Mouse (Mus musculus) gastrocnemius, postnatal 14 days (tissue): Measurements from ENCODE around the gene Vps35l. TPM values are rescaled to one million over a fixed set of nuclear protein-coding genes. Genes with fewer than 3 reads are reported as not detected.

Experiments used
- DNase-seq: peaks from one replicate; pipeline ENCODE4 v3.0.0; 2021; ENCODE audit warnings: mixed read lengths
- intact Hi-C: fragments of 180-260 bp; cut with DNase I; formaldehyde crosslinking; loops from one replicate; pipeline ENCODE4 v1.15.1; 2025; ENCODE audit warnings: low total_unique reads
- total RNA-seq, 2 experiments: library from RNA; stranded (reverse); gene quantifications; 2 replicates each; pipeline ENCODE4 v1.2.3; 2021

The Vps35l gene
- total RNA-seq, 2 experiments from 2014 or later = 21.2 to 24.2 TPM

DNA sequence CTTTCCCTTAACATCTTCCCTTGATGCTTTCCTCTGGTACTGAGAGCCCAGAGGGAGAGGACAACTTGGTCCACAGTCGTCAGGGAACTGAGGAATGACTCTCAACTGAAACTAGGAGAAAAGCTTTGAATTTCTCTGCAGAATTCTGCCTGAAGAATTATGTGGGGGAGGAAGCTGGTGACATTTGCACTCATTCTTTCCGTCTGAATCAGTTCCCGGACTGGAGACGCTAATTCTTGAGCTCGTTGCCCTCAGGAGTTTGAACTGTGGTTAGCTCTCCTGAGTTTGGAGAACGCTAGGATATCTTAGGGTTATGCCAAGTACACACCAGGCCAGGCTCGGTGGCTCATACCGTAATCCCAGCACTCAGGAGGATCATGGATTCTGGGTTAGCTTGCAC, 29.2 kb downstream of the Vps35l start:
- intact Hi-C loops = loop anchor here (10.0 kb wide), 1 partner anchor 76 kb away; no protein-coding TSS in a partner anchor
- DNase-seq = no peak

DNA sequence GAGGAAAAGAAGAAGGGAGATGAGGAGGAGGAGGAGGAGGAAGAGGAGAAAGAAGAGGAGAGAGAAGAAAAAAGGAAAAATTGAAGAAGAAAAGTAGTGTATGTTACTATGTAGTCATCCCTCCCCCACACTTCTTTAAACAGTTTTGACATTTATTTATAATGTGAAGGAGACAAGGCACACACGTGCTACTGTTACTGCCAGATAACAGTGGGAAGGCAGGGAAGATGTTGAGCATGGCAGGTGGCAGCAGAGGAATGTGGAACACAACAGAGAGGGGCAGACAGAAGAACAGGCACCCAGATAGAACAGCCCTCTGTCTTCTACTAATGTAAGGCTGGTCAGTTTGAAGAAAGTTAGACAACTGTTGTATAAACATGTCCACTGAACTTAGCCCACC, 29.6 kb downstream of the Vps35l start:
- DNase-seq = no peak
- intact Hi-C loops = loop anchor here (5.0 to 10.0 kb wide), 2 partner anchors 75 to 1128 kb away; partner anchors contain the start of genes Dcun1d3 and Lyrm1

DNA sequence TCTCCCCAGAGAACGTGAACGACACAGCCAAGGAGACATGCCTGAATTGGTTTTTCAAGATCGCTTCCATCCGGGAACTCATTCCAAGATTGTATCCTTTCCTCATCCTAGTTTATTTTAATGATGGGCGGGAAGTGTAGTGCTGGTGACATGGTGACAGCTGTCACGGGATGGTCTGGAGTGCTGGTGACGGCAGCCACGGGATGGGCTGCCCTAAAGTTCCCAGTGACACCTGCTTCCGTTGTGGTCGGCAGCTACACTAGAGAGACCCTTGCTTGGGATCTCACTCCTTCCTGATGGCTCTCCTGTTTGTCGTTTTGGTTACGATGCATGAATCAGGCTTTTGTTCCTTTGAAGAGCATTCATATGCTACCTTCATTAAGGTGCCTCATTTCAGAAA, 33.0 kb downstream of the Vps35l start:
- intact Hi-C loops = loop anchor here (5.0 kb wide), 1 partner anchor 1124 kb away; the partner anchor contains the start of genes Dcun1d3 and Lyrm1
- no peak for DNase-seq

DNA sequence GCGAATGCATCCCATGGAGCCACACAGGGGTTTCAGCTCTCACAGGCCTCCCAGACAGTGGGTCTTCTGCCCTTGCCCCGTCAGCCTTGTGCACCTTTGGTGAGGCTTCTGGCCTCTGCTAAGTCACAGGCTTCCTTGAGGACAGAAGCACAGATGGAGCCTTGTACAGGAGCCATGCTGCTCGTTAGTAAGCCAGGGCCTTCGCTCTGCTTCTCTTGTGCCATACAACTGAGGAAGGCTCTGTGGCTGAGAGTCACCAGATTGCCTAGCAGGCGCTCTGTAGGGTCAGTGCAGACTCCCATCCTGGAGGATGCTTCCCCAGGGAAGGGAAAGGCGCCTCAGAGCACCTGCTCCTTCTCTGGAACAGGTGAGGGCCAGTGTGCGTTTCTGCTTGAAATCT, 36.0 kb downstream of the Vps35l start:
- intact Hi-C loops = no loop called here
- no peak for DNase-seq

DNA sequence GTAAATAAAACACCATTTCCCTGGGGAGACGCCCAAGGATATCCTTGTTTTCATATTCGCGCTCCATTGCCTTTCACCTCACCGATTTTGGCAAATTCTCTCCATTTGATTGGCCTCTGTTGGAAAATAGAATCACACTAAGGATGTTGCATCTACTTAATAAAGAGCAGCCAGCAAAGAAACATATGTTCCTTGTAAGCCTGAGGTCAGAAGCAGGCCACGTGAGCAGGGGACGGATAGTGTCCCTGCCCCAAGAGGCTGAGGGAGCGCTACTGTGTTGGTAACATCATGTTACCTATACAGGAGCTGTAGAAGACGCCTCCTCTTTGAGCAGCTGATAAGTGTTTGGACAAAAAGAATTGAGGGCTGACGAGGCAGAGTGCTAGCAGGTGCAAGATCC, 36.5 kb downstream of the Vps35l start:
- intact Hi-C loops = no loop called here

DNA sequence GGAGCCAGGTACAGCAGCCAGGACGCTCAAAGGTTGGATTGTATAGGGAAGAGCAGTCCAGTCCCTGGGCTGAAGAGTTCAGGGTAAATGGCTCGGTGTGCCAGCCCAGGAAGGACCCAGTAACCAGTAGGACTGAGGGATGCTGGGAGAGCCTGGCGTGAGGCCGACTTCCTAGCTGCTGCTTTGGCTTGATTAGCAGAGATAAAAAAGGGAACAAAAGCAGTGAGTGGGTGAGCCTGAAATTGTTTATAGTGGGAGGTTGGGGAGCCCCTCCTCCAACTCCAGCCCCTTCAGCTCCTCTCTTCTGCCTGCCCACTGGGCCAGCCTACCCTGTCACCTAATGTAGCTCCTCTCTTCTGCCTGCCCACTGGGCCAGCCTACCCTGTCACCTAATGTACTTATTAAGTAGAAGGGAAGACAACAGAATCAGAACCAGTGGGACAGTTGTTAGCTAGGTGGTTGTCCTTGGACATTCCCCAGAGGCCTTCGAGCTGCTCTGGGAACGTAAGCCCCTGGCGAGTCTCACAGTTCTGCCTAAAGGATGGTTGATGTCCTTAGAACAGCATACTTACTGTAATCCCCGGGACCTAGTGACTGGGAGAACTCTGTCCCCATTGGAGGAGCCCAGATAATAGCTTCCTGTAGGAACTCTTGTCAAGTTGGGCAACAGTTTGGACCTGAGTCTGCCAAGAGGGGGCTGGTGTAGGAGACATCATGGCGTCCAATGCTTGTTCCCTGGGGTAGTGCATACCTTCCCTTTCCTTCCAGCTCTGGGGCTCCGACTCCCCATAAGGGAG, 37.8 kb downstream of the Vps35l start:
- peak; percentile 22 for DNase-seq
- intact Hi-C loops = no loop called here

More for the DNA sequence above, 36.5 kb downstream of the Vps35l start:
- no peak for DNase-seq

DNA sequence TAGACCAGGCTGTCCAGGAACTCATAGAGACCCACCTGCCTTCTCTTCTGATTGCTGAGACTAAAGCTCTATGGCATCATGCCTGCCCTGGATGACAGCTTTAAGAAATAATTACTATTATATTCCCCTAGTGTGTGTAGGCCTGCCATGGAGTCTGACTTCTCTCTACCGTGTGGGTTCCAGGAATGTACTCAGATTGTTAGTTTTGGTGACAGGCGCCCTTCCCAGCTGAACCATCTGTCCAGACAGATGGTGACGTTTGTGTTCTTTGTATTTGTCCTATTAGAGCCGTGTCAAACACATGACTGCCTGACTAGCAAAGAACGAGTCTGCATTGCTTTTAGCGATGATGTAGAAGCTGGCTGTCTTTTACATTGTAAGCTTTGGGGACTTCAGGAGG, 38.5 kb downstream of the Vps35l start:
- intact Hi-C loops = no loop called here
- DNase-seq = no peak

DNA sequence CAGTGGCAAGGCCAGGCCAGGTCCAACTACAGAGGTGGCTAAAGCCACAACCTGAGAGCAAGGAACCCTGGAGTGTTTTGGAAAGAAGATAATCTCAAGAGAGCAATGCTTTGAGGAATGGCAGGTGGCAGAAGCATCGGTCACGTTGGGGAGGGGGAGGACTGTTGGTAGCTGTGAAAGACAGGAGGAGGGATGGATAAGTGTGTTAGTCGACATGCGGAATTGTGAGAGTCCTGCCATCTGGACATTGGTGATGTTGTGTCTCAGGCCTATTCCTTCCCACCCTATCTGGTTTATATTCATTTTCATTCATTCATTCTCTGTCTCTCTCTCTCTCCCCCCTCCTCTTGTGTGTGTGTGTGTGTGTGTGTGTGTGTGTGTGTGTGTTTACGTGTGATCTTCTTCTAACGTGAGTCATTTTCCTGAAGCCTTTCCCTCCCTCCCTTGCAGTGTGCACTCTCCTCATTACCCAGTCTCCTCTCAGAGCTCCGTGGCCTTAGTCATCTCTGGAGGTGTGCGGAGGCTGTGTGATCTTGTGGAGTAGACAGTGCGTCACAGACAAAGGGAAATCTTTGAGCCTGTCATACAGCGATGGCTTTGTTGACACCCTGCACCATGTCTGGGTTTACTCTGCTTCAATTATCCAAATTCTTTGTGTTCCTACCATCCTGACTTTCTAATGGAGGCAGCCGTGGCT, 43.4 kb downstream of the Vps35l start:
- DNase-seq = no peak
- intact Hi-C loops = no loop called here

DNA sequence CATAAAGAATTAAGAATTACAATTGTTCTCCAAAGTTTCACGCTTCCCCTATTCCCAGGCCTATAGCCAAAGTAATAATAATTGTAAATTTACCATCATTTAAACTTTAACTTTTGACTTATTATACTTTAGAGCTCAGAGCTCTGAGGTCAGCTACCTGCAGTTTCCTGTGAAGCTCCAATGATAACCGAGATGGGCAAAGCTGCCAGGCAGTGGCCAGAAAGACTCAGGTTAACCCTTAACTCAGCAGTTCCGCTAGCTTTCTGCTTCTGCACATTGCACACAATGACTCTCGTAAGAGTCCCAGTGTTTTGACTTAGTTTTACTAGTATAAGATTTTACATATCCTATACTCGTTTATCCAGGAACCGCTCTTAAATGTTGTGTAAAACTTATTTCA, 46.1 kb downstream of the Vps35l start:
- DNase-seq = no peak
- intact Hi-C loops = no loop called here

DNA sequence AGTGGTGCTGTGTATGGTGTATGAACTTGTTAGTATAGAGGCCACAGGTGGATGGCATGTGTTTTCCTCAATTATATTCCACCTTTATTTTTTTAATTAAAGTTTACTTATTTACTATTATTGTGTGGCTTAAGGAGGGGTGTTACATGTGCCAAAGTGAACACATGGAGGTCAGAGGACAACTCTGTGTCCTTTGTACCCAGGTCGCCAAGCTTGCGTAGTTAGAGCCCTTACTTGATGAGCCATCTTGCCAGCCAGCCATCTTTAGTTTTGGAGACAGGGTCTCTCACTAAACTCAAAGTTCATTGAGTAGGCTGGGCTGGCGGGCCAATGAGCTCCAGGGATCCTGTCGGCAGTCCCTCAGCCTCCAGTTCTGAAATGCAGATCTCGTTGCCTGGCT, 47.3 kb downstream of the Vps35l start:
- DNase-seq = no peak
- intact Hi-C loops = no loop called here

DNA sequence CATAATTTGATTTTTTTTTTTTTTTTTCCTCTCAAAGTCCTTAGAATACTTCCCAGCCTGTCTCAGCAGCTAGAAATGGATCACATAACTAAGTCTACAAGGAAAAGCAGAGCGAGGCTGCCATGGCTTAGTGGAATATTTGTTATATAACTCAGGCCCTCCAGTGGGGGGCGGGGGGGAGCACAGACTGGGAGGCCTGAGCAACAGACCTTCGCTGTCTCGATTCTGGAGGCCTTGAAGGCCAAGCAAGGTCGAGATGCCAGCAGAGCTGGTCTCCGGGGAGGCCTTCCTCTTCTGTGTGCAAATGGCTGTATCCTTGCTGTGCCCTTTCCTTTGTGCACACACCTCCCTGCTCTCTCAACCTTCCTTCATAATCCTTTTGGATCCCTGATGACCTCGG, 48.5 kb downstream of the Vps35l start:
- DNase-seq = no peak
- intact Hi-C loops = no loop called here

DNA sequence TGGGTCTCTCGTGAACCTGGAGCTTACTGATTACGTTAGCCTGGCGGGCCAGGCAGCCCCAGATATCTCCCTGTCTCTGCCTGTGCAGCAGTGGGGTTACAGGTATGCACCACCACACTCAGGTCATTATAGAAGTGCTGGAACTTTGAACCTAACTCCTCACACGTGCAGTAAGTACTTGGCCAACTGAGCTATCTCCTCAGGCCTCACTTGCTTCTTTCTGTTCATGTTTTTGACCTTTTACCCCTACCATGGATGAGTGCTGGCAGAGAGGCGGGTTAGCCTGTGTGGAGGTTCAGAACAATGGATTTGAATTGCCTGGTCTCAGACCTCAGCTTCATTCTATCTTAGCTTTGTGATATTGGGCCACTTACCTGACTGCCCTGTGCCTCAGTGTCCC, 50.3 kb downstream of the Vps35l start:
- intact Hi-C loops = no loop called here
- DNase-seq = no peak

DNA sequence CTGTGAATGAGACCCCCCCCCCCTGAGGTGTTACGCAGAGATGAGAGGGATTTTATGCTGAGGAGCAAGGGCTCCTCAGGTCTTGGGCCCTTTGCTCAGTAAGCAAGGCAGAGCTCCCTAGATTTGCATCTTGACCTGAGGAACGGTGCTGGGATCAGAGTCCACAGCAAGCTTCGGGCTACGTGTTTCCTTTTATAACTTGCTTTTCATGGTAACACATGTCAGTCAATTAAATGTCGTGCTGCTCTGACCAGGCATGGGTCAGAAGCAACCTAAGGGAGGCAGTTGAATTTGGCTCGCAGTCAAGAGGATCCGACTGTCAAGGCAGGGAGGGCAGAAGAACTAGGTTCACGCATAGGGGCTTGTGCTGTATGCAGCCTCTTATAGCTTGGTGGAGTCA, 53.9 kb downstream of the Vps35l start:
- intact Hi-C loops = no loop called here
- DNase-seq = no peak

DNA sequence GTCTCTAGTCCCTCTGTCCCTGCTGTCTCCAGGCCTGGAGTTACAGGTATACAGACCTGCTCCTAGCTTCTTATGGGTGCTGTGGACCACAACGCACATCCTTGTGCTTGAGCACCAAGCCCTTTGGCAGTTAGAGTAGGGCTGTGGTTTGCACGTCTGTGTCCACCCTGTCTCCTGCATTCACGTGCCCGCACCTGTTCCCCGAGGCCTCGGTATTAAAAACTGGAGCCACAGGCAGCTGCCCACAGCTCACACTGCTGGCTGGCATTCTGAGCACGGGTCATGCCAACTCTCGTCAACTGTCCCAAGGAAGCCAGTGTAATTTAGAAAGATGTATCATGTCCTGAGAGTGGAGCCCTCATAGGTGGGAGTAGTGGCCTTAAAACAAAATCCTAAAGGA, 55.8 kb downstream of the Vps35l start:
- peak; percentile 18 for DNase-seq
- intact Hi-C loops = no loop called here

DNA sequence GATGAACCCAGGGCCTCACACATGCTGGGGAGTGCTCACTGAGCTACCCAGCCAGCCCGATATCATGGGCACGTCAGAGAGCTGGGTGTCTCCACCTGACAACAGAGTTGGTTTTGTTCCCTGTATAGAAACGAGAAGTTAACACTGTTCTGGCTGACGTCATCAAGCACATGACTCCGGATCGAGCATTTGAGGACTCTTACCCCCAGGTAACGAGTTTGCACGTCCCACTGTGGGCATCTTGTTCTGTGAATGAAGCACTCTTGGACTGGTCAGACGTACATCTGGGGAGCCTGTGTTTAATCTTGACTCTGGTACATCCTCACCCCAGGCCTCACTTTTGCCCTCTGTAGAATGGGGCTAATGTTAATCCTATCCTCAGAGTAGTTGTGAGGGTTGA, 56.8 kb downstream of the Vps35l start:
- DNase-seq = no peak
- intact Hi-C loops = no loop called here

DNA sequence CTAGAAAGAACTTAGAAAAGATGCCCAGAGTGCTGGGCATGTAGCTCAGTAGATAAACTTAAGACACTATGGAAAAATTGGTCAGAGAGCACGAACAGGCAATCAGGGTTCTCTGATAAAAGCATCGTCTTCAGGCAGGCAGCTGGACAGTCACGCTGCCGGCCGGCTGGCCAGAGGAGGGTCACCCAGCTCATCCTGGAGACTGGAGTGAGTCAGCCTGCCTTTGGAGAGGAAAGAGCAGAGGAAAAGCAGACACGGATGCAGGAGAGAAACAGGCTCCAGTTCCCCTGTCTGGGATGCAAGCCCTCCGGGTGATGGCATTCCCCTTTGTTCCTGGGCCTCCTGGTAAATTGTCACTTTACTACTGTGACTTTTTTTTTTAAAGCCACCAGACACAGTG, 57.6 kb downstream of the Vps35l start:
- intact Hi-C loops = no loop called here
- DNase-seq = no peak

DNA sequence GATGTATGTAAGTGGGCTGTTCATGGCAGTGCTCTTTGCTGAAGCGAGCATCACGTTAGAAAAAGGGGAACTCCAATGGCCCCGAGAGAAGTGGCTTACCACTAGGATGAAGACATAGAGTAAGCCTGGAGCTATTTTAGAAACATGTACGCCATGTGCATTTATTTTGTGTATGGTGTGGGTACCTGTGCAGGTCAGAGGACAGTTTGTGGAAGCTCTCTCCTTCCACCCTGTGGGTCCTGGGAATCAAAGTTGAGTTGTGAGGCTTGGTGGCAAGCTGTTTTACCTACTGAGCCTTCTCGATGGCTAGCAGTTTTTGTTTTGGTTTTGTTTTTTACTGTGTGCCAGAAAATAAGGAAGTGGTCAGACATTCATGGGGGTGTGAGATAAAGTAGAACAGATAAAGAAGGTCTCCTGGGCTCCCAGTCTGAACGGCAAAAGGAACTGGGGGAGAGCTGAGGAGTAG, 58.1 kb downstream of the Vps35l start:
- DNase-seq = no peak
- intact Hi-C loops = no loop called here

DNA sequence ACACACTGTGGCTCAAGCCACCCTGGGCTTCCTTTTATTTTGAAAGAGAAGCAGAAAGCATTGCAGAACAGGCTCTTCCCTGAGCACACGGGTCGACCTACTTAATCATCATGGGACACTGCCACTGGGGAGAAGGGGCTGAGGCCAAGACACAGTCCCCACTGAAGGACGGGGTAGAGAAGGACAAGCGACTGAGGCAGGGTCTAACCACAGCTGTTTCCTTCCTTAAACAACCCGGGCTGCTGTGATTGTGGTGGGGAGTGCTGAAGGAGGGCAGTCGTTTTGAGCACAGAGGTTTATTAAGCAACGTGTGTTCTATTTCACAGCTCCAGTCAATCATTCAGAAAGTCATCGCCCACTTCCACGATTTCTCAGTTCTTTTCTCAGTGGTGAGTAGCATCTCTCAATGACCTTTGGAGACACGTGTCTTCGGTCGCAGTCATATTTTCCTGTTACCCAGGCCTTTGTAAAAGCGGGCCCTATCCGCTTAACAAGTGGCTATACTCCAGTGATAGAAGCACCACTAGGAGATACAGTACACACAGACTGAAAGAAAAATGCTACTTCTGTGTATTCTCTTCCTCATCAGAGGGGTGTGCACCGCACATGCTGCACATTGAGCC, 60.2 kb downstream of the Vps35l start:
- DNase-seq = no peak
- intact Hi-C loops = no loop called here

DNA sequence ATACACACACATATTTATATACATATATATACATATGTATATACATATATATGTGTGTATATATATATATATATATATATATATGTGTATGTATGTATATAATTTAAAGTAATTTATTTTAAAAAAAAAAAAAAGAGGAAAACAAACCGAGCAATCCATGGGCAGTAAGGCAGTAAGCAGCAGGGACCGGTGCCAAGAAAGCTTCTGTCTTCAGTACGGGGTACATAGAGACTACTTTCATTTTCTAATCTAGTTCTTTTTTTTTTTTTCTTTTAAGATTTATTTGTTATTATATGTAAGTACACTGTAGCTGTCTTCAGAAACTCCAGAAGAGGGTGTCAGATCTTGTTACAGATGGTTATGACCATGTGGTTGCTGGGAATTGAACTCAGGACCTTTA, 61.8 kb downstream of the Vps35l start:
- no peak for DNase-seq
- intact Hi-C loops = no loop called here

DNA sequence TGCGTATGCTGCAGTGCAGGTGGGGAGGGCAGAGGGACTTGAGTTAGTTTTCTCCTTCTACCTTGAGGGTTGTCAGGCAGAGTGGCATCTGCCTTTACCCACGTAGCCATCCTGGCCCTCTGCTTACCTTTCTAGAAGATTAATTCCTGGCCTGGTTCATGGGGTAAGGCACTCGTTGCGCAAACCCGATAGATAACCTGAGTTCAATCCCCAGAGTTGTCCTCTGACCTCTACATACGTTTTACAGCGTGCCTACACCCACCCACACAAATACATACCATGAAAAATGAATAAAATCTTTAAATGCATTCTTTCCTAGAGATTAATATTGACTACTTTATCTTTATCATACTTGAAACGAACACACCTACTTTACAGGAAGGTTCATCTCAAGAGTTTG, 63.4 kb downstream of the Vps35l start:
- no peak for DNase-seq

More for the DNA sequence above, 63.4 kb downstream of the Vps35l start:
- intact Hi-C loops = no loop called here
